Mouse (Mus musculus) MEL (cell line): ENCODE results near the gene Fbxo24.

Experiments used
- BHLHE40 ChIP-seq: IDR thresholded peaks from 2 replicates; pipeline ENCODE4 v1.6.1; 2012; ENCODE audit warnings: low read depth, mild to moderate bottlenecking, inconsistent platforms, low read length, improper control_type of control experiment, borderline replicate concordance
- CTCF ChIP-seq, 3 experiments: IDR thresholded peaks in 2 of 3; conservative IDR thresholded peaks in 1 of 3; 2 replicates each; pipeline ENCODE4 v1.5.1; 2011 to 2012; ENCODE audit warnings: low read length in 3 of 3, low read depth in 2 of 3, mild to moderate bottlenecking in 2 of 3, improper control_type of control experiment in 1 of 3, inconsistent platforms in 1 of 3, mixed read lengths in 1 of 3, moderate library complexity in 1 of 3; ENCODE audit not compliant: control insufficient read depth in 1 of 3, insufficient read depth in 1 of 3, poor library complexity in 1 of 3, severe bottlenecking in 1 of 3
- EP300 ChIP-seq, 2 experiments: IDR thresholded peaks; 2 replicates each; pipeline ENCODE4 v1.6.1; 2011; ENCODE audit warnings: improper control_type of control experiment in 2 of 2, low read length in 2 of 2, low read depth in 1 of 2, mild to moderate bottlenecking in 1 of 2
- ETS1 ChIP-seq: IDR thresholded peaks from 2 replicates; pipeline ENCODE4 v1.6.1; 2012; ENCODE audit warnings: low read depth, mild to moderate bottlenecking, inconsistent platforms, low read length, improper control_type of control experiment, moderate library complexity
- HCFC1 ChIP-seq: IDR thresholded peaks from 2 replicates; pipeline ENCODE4 v1.6.1; 2012; ENCODE audit warnings: low read depth, mild to moderate bottlenecking, inconsistent platforms, low read length, improper control_type of control experiment, moderate library complexity
- MAFK ChIP-seq: IDR thresholded peaks from 2 replicates; pipeline ENCODE4 v1.6.1; 2011; ENCODE audit warnings: low read depth, mild to moderate bottlenecking, low read length, improper control_type of control experiment, borderline replicate concordance
- MXI1 ChIP-seq: IDR thresholded peaks from 2 replicates; pipeline ENCODE4 v1.6.1; 2011; ENCODE audit warnings: mild to moderate bottlenecking, low read depth, low read length, improper control_type of control experiment
- MYC ChIP-seq: IDR thresholded peaks from 2 replicates; pipeline ENCODE4 v1.6.1; 2011; ENCODE audit warnings: low read depth, mild to moderate bottlenecking, low read length, improper control_type of control experiment, moderate library complexity
- NELFE ChIP-seq: IDR thresholded peaks from 2 replicates; pipeline ENCODE4 v1.6.1; 2011; ENCODE audit warnings: low read depth, low read length, improper control_type of control experiment
- NRF1 ChIP-seq: IDR thresholded peaks from 2 replicates; pipeline ENCODE4 v1.6.1; 2014; ENCODE audit warnings: low read depth, mild to moderate bottlenecking, inconsistent platforms, low read length, improper control_type of control experiment, moderate library complexity; ENCODE audit not compliant: poor library complexity, insufficient read depth, severe bottlenecking
- POLR2AphosphoS2 ChIP-seq: IDR thresholded peaks from 2 replicates; pipeline ENCODE4 v1.6.1; 2011; ENCODE audit warnings: low read length, improper control_type of control experiment
- POLR2AphosphoS5 ChIP-seq: IDR thresholded peaks from 2 replicates; pipeline ENCODE4 v1.6.1; 2012; ENCODE audit warnings: low read depth, borderline replicate concordance, mild to moderate bottlenecking, inconsistent platforms, low read length, moderate library complexity, mixed read lengths
- TAL1 ChIP-seq: IDR thresholded peaks from 2 replicates; pipeline ENCODE4 v1.6.1; 2012; ENCODE audit warnings: mild to moderate bottlenecking, inconsistent platforms, low read length, moderate library complexity, mixed read lengths

DNA sequence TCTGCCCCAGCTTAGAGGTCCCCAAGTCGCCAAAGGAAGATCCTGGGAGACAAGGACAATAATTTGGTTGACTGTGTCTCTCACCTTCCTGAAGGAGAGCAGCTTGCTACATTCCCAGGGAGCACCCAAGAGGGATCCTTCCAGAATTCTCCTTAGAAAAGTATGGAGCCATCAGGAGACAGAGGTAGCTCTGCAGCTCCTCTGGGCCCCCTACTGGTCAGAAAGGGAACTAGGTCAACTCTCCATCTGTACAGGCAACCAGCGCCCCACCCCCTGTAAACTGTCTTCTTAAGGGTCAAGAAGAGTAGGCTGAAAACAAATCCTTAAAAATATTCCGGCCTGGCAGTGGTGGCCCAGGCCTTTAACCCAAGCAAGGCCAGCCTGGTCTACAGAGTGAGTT, 23.7 kb upstream of the Fbxo24 start:
- TF ChIP-seq MAFK, result no peak
- TF ChIP-seq NELFE, result no peak
- TF ChIP-seq ETS1, result no peak
- no peak for TF ChIP-seq POLR2AphosphoS2
- TF ChIP-seq NRF1, result no peak
- no peak for TF ChIP-seq HCFC1
- TF ChIP-seq CTCF (IDR thresholded peaks at IDR 0.05 in 2 of 3, conservative IDR thresholded peaks at IDR 0.05 in 1 of 3; ENCODE audit: control insufficient read depth in 1 of 3, insufficient read depth in 1 of 3, low read depth in 2 of 3, low read length in 3 of 3, poor library complexity in 1 of 3, severe bottlenecking in 1 of 3), result peak; percentile 77 to 84 (median 78)
- TF ChIP-seq MYC, result no peak
- TF ChIP-seq EP300 (IDR thresholded peaks at IDR 0.05; ENCODE audit: low read depth in 1 of 2, low read length in 2 of 2), result no peak
- no peak for TF ChIP-seq POLR2AphosphoS5
- TF ChIP-seq TAL1, result no peak
- TF ChIP-seq BHLHE40, result no peak
- no peak for TF ChIP-seq MXI1
